Comparison of ENCODE assay signal across 8 mouse cellular contexts in genomic region chr7:67646131-67646530, GRCm38 (mm10). TPM values are rescaled to one million over a fixed set of nuclear protein-coding genes. Genes with fewer than 3 reads are reported as not detected.
DNase-seq lines count a peak whose midpoint lies in the region; ATAC-seq and TF ChIP-seq lines count a peak whose summit lies in the region.

No protein-coding gene starts in this region.

- no peak for TF ChIP-seq CTCF in kidney, adult 2 months (conservative IDR thresholded peaks at IDR 0.05; ENCODE audit: insufficient read depth, insufficient read length, low read depth, low read length)
- no peak for TF ChIP-seq CTCF in bone marrow, adult 2 months (IDR thresholded peaks at IDR 0.05; ENCODE audit: control insufficient read depth, insufficient read depth, low read length)

- no peak for ATAC-seq in midbrain, embryonic 11.5 days (ENCODE audit: low FRiP score)
- ATAC-seq in monocyte, adult 5-6 weeks (replicated peaks; ENCODE audit: insufficient number of reproducible peaks, low FRiP score, low TSS enrichment, poor library complexity, severe bottlenecking): no peak

- H3K36me3 ChIP-seq in kidney, adult 2 months (ENCODE audit: control insufficient read depth, insufficient read depth, low read length): no peaks in the 10 kb centered on the region
- no peaks in the 10 kb centered on the region for H3K36me3 ChIP-seq in hindbrain, embryonic 10.5 days
- no peaks in the 10 kb centered on the region for H3K36me3 ChIP-seq in midbrain, embryonic 11.5 days (ENCODE audit: control insufficient read depth, insufficient read depth, low read length)

- H3K4me2 ChIP-seq in midbrain, embryonic 11.5 days: peak overlapping the region; percentile 83

- no peak for TF ChIP-seq POLR2A in kidney, adult 2 months (IDR thresholded peaks at IDR 0.05; ENCODE audit: low read depth, low read length)
- no peak for TF ChIP-seq POLR2A in bone marrow, adult 2 months (IDR thresholded peaks at IDR 0.05; ENCODE audit: borderline replicate concordance, control insufficient read depth, low read depth, low read length)

- H3K4me1 ChIP-seq in kidney, adult 2 months (ENCODE audit: control insufficient read depth, insufficient read depth, low read length): peaks cover 11% of the 10 kb centered on the region; the same call in 1 of the 2 replicates
- peaks cover 1% of the 10 kb centered on the region; the same call in 1 of the 2 replicates for H3K4me1 ChIP-seq in bone marrow, adult 2 months (ENCODE audit: control insufficient read depth, insufficient read depth, low read length)
- peaks cover 52% of the 10 kb centered on the region for H3K4me1 ChIP-seq in hindbrain, embryonic 10.5 days (replicated peaks)
- peaks cover 13% of the 10 kb centered on the region for H3K4me1 ChIP-seq in midbrain, embryonic 11.5 days (ENCODE audit: control insufficient read depth, insufficient read depth, low read length)

- no peaks in the 10 kb centered on the region for H3K27me3 ChIP-seq in kidney, adult 2 months (replicated peaks; ENCODE audit: control insufficient read depth, insufficient read depth, low read length)
- H3K27me3 ChIP-seq in hindbrain, embryonic 10.5 days (ENCODE audit: insufficient read depth, poor library complexity, severe bottlenecking): no peaks in the 10 kb centered on the region
- no peaks in the 10 kb centered on the region; the same call in 1 of the 2 replicates for H3K27me3 ChIP-seq in midbrain, embryonic 11.5 days (ENCODE audit: control insufficient read depth, insufficient read depth, low read length)

- peak overlapping the region; percentile 78; the same call in 1 of the 2 replicates for H3K27ac ChIP-seq in kidney, adult 2 months (ENCODE audit: insufficient read depth, low read depth, low read length)
- no peak overlapping the region for H3K27ac ChIP-seq in bone marrow, adult 2 months (ENCODE audit: control insufficient read depth, insufficient read depth, low read depth, low read length, poor library complexity)
- peak overlapping the region; percentile 92 for H3K27ac ChIP-seq in hindbrain, embryonic 10.5 days
- no peak overlapping the region for H3K27ac ChIP-seq in midbrain, embryonic 11.5 days (ENCODE audit: low read depth, low read length)

- no peaks in the 10 kb centered on the region for H3K9me3 ChIP-seq in hindbrain, embryonic 10.5 days
- no peaks in the 10 kb centered on the region for H3K9me3 ChIP-seq in midbrain, embryonic 11.5 days (ENCODE audit: control insufficient read depth, low read length)

- WGBS in kidney, adult 2 months: 13% methylated on average over 6 of the region's 6 CpGs
- 28% methylated on average over 6 of the region's 6 CpGs for WGBS in bone marrow, adult 2 months
- WGBS in hindbrain, embryonic 10.5 days: 10% methylated on average over 6 of the region's 6 CpGs
- 7% methylated on average over 6 of the region's 6 CpGs for WGBS in midbrain, embryonic 11.5 days

- H3K9ac ChIP-seq in midbrain, embryonic 11.5 days (ENCODE audit: low read length): peak overlapping the region; percentile 86

- no peak for DNase-seq in kidney, adult 2 months
- DNase-seq in kidney, postnatal 14 days: no peak
- peak; percentile 27 for DNase-seq in hindbrain, embryonic 10.5 days (ENCODE audit: low spot score)
- peak; percentile 88 for DNase-seq in midbrain, embryonic 11.5 days (ENCODE audit: low spot score, missing footprints)
- DNase-seq in urinary bladder, postnatal 4 days (ENCODE audit: low spot score in 2 of 2): no peak
- DNase-seq in cerebellum, adult 9-11 months: no peak

- peak overlapping the region; percentile 89 for H3K4me3 ChIP-seq in kidney, adult 2 months (ENCODE audit: insufficient read depth, low read depth, low read length)
- peak overlapping the region; percentile 87 for H3K4me3 ChIP-seq in bone marrow, adult 2 months (replicated peaks; ENCODE audit: control insufficient read depth, low read depth, low read length)
- peak overlapping the region; percentile 74 for H3K4me3 ChIP-seq in hindbrain, embryonic 10.5 days
- peak overlapping the region; percentile 76 for H3K4me3 ChIP-seq in midbrain, embryonic 11.5 days (ENCODE audit: low read depth, low read length)

RNA-seq across cellular contexts. Expression of gene Lrrc28, which starts 1.1 kb away (rescaled TPM):
- 41.8 and 46.1 TPM in 2 replicates for polyA plus RNA-seq in kidney, adult 2 months (2012; rRNA removed)
- polyA plus RNA-seq in bone marrow, adult 2 months (2011; ENCODE audit: insufficient read depth, insufficient read length, low replicate concordance, missing spikeins): 5.8 and 6.8 TPM in 2 replicates
- polyA plus RNA-seq in hindbrain, embryonic 10.5 days (2016; fragmentation: Nextera tagmentation; extraction: Ambion mirVana): 19.9 and 25.1 TPM in 2 replicates
- polyA plus RNA-seq in midbrain, embryonic 11.5 days (2014; fragmentation: Nextera tagmentation; extraction: Ambion mirVana): 22.1 and 23.6 TPM in 2 replicates
- 7.1 to 15.5 TPM (median 11.9 TPM) in 3 replicates for total RNA-seq in monocyte, adult 5-6 weeks (2017)

RNA-seq across cellular contexts. Expression of gene Ttc23, which starts 1.1 kb away (rescaled TPM):
- polyA plus RNA-seq in kidney, adult 2 months (2012; rRNA removed): 8.4 and 8.8 TPM in 2 replicates
- 3.5 and 13.0 TPM in 2 replicates for polyA plus RNA-seq in bone marrow, adult 2 months (2011; ENCODE audit: insufficient read depth, insufficient read length, low replicate concordance, missing spikeins)
- 34.3 and 34.4 TPM in 2 replicates for polyA plus RNA-seq in hindbrain, embryonic 10.5 days (2016; fragmentation: Nextera tagmentation; extraction: Ambion mirVana)
- polyA plus RNA-seq in midbrain, embryonic 11.5 days (2014; fragmentation: Nextera tagmentation; extraction: Ambion mirVana): 36.9 and 37.9 TPM in 2 replicates
- 5.6 to 12.5 TPM (median 6.6 TPM) in 3 replicates for total RNA-seq in monocyte, adult 5-6 weeks (2017)

Comparison
In these comparisons a context has a peak if more than half of its experiments do, and no peak if none do; other contexts are left out.
1. DNase-seq: peak in hindbrain, embryonic 10.5 days (single experiment) and midbrain, embryonic 11.5 days (single experiment); none in kidney, adult 2 months (single experiment), kidney, postnatal 14 days (single experiment), urinary bladder, postnatal 4 days (0 of 2) and cerebellum, adult 9-11 months (single experiment).
2. H3K27ac ChIP-seq: peak in kidney, adult 2 months (single experiment) and hindbrain, embryonic 10.5 days (single experiment); none in bone marrow, adult 2 months (single experiment) and midbrain, embryonic 11.5 days (single experiment).
3. Peak in every context shown above with its lines, with median percentiles within 50 percentile points of each other: H3K4me3 ChIP-seq.